Mouse (Mus musculus): ENCODE measurements around the gene Igdcc3.

Igdcc3 gene

GRCm38 (mm10) chr9:65201021-65201380 is 60.0 kb downstream of the Igdcc3 start:
- TF ChIP-seq GATA4 (IDR thresholded peaks at IDR 0.05; ENCODE audit: insufficient replicate concordance, low read length), result no peak

DNA sequence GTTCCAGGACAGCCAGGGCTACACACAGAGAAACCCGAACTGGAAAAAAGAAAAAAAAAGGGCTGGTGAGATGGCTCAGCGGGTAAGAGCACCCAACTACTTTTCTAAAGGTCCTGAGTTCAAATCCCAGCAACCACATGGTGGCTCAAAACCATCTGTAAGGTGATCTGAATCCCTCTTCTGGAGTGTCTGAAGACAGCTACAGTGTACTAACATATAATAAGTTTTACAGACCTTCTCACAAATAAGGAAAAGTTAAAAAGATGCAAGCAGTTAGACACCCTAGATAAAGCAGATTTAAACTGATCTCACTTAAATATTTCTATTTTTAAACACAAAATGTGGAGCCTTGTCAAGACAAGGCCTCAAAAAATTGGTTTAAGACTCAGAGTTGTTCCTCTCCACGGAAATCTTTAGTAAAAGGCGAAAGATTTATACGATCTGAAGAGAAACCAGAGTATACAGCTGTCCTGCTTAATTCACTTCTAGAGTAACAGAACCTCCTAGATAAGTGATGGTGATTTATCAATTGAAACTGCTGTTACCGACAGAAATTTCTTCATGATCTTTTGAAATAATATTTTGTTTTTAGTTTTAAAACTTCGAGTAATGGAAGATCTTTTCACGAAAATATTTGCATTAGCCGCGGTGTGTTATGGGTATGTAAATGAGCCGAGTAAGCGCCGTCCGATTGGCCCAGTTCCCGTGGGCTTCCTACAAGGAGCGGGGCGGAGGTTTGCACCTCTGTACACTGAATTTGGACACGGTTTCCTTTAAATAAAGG is 60.6 kb downstream of the Igdcc3 start:
- TF ChIP-seq GATA4 (IDR thresholded peaks at IDR 0.05; ENCODE audit: insufficient replicate concordance, low read length), result no peak

- no peak for TF ChIP-seq GATA4 (IDR thresholded peaks at IDR 0.05; ENCODE audit: insufficient replicate concordance, low read length)
Observed at GRCm38 (mm10) chr9:65202165-65202754, 61.3 kb downstream of the Igdcc3 start.

GRCm38 (mm10) chr9:65205049-65205815 is 64.2 kb downstream of the Igdcc3 start:
- no peak for TF ChIP-seq GATA4 (IDR thresholded peaks at IDR 0.05; ENCODE audit: insufficient replicate concordance, low read length)

DNA sequence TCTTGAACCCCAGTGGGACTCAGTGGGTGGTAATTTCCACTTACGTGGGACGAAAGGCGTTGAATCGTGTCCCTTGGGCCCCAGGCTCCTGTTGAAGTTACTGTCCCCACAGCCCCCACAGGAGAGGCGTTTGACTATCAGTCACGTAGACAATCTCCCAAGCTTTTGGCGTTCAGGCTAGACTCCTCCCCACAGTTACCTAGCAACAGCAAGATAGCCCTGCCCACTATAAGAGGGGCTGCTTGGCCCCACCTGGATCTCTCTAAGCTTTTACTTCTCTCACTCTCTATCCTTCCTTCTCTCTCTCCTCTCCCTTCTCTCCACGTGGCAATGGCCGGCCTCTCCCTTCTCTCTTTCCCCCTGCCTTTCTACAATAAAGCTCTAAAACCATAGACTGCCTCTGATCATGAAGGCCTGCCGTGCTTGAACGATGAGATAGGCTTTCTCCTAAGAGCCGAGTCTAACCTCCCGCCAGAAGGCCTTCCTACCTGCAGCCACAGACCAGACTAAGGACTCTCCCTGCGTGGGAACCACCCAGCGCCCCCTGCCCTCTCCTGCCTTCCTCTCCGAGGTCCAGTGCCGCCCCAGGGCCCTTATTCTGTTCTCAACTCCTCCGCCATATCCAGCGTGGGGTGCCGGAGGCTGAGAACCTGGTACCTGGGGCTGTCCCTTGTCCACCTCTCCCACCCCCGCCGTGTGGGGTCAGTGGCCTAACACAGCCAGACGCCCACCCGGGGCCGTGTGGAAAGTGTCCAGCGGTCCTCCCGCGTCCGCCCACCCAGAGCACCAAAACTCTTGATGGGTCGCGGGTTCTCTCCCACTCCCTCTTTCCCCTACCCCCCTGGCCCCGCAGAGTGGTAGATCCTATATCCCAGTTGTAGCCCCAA is 67.5 kb downstream of the Igdcc3 start:
- no peak for TF ChIP-seq GATA4 (IDR thresholded peaks at IDR 0.05; ENCODE audit: insufficient replicate concordance, low read length)

DNA sequence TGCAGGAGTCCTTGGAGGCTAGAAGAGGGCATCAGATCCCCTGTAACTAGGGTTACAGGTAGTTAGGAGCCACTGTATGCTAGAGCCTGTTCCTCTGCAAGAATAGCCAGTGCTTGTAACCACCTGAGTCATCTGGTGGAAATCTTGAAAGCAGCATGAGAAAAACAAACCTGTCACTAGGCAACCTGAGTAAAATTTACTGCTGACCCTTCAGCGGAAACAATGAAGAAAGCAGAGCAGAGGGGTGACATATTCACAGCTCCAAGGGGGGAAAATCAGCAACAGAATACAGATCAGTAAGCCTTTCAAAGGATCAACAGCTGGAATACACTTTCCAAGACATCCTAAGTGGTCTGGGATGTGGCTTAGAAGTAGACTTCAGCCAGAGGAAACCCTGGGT is 70.6 kb downstream of the Igdcc3 start:
- no peak for TF ChIP-seq GATA4 (IDR thresholded peaks at IDR 0.05; ENCODE audit: insufficient replicate concordance, low read length)

- no peak for TF ChIP-seq GATA4 (IDR thresholded peaks at IDR 0.05; ENCODE audit: insufficient replicate concordance, low read length)
Observed at GRCm38 (mm10) chr9:65214425-65214777, 73.4 kb downstream of the Igdcc3 start.

- no peak for TF ChIP-seq GATA4 (IDR thresholded peaks at IDR 0.05; ENCODE audit: insufficient replicate concordance, low read length)
Observed at GRCm38 (mm10) chr9:65214778-65215493, 73.9 kb downstream of the Igdcc3 start.

DNA sequence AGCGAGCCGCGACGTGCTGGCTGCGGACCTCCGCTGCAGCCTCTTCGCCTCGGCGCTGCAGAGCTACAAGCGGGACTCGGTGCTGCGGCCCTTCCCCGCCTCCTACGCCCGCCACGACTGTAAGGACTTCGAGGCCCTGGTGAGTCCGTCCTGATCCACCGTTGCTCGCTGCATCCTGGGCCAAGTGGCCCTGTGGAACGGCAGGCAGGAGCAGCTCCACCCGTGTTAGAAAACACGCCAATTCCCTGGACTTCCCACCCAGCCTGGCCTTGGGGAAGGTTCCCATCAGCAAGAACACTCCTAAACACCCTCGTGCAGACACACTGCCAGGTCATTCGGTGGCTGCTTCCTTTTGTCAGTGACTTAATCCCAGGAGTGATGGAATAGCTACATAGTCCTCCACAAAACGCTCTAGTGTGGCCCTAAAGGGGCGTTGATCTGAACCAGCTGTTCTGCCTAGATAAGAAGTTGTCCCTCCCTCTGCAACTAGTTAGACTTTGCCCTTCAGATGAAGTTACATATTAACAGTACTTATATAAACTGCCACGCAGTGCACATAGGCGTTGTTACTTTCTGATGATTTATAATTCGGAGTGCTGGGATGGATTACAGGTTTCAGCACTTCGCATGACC is 74.6 kb downstream of the Igdcc3 start:
- peak; percentile 97 for TF ChIP-seq GATA4 (IDR thresholded peaks at IDR 0.05; ENCODE audit: insufficient replicate concordance, low read length)

DNA sequence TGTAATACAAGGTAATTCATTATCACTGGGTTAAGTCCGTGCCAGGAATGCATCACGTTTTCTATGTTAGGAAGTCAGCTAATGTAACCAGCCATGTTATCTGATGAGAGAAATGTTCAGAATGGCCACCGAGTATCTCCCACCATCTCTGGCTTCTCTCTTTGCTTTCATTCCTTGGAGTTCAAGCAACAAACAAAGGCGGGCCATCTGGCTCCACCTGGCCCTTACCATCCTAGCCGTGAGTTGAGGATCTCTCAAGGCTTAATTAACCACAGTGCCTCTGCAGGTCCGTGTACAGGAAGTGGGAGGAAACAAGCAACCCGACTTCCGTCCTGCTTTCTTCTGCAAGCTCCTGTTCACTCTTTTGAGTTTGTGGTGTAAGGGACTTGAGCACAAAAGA is 76.0 kb downstream of the Igdcc3 start:
- TF ChIP-seq GATA4 (IDR thresholded peaks at IDR 0.05; ENCODE audit: insufficient replicate concordance, low read length), result no peak

DNA sequence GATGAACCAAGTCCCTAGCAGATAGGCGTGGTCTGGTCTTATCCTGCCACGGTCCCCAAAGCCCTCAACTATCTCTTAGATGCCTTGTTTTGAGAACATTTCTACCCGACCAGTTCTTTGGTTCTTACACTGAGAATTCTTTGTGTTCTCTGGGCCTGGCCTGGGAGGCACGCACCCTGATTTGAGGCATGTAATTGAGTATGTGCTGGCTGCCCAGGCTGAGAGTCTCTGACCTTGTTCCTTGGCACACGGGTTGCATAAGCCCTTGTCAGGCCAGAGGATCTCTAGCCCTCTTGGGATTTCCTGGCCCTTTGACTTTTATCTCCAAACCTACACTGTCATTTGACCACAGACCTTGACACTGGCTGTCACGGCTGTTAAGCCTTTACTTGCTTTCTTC is 76.7 kb downstream of the Igdcc3 start:
- TF ChIP-seq GATA4 (IDR thresholded peaks at IDR 0.05; ENCODE audit: insufficient replicate concordance, low read length), result peak; percentile 51; the same call in 1 of the 2 replicates

DNA sequence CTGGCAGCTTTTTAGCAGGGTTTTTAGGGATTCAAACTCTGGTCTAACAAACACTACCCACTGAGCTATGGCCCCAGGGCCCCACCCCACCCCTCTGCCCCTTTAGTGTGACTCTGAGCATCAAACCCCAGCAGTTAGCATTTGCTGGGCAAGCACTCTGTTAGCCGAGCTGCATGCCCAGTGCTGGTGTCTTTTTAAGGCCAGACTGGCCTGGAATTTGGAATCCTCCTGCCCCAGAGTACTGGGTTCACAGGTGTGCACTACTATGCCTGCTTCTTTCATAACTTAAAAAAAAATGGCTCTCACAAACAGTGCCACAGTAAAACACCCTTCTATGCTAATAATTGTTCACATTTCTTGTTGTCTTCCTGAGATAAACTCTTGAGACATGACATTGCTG is 77.9 kb downstream of the Igdcc3 start:
- no peak for TF ChIP-seq GATA4 (IDR thresholded peaks at IDR 0.05; ENCODE audit: insufficient replicate concordance, low read length)

DNA sequence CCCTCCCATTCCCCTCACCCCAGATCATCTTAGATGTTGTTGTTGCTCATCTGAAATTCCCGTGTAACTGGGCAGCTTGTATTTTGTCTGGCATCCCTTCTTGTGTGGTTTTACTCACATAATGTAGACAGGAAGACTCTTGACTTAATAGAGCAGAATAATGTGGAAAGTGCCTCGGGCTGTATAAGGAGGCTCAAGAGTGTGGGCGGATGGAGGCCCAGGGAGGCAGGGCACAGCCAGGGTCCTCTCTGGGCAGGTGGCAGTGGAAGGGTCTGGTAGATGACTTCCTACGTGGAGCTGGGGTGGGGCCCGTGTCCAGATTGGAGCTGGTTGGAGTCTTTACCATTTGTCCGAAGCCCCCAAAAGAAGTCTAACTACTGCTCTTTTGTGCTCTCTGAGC is 82.9 kb downstream of the Igdcc3 start:
- TF ChIP-seq GATA4 (IDR thresholded peaks at IDR 0.05; ENCODE audit: insufficient replicate concordance, low read length), result no peak

GRCm38 (mm10) chr9:65225795-65226194 is 84.8 kb downstream of the Igdcc3 start:
- TF ChIP-seq GATA4 (IDR thresholded peaks at IDR 0.05; ENCODE audit: insufficient replicate concordance, low read length), result no peak

All from liver, adult (tissue).